Mouse (Mus musculus) brain, embryonic 18.5 days (tissue): Measurements from ENCODE around the gene Hoxa3.

Source experiments
- DNase-seq: peaks from one replicate; pipeline ENCODE4 v3.0.0-alpha.2; 2012; ENCODE audit warnings: low read depth, low spot score

Gene Hoxa3

GRCm38 (mm10) chr6:52183311-52184080 is 29.6 kb downstream of the Hoxa3 start:
- DNase-seq = no peak

- no peak for DNase-seq
These were observed 30.3 kb downstream of the Hoxa3 start for GRCm38 (mm10) chr6:52182793-52183192.

DNA sequence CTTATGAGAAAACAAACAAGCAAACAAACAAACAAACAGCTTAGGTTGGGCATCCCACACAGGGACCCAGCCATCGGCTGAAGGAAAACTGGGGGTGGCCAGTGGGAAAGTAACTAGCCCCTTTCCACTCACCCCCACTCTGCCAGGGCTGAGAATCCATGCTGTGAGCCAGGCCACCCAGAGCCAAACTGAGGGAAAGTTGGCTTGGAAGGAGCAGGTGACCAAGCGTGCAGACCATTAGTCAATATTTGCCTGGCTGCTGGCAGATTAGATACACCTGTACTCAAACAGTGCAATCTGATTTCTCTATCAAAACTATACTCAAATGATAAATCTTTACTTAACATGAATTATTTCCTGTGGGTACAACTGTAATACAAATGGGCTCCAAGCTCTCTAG is 31.1 kb downstream of the Hoxa3 start:
- no peak for DNase-seq

DNA sequence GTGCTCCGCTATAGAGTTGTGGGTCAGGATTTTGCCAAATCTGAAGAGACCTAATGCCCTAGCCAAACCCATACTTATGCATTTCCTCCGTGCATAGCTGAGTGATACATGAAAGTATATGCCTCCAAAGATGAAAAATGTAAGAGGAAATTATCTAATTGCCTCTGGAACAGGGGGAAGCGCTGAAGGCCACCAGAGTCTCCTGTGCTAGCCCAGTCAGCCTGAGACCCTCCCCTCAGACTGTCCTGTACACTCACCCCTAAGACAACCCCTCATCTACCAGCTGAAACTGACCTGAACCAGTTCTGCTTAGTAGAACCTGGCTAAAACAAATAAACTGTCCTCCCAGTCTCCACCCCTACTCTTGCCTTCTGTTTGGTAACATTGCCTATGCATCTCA is 32.4 kb downstream of the Hoxa3 start:
- no peak for DNase-seq

DNA sequence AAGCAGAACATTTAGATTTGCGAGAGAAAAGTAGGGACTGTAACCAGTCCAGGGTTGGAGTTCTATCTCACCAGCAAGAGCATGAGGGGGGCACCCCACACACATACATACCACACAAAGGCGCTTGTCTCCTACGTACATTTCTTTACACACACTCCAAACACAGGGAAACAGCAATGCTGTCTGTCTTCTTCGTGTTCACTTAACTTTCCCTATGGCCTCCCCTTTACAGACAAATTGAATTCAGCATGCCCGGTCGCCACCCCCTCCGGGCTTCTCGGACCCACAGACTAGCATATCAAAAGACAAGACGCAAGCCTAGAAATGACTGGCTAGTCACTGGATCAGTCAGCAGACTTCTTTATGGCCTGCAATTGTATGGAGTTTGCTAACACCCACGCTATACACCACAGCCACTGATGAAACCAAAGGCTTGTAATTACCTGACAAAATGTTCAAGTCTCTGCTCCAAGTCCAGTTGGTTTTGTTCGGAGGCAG is 32.9 kb downstream of the Hoxa3 start:
- no peak for DNase-seq

GRCm38 (mm10) chr6:52179690-52180089 is 33.4 kb downstream of the Hoxa3 start:
- no peak for DNase-seq

DNA sequence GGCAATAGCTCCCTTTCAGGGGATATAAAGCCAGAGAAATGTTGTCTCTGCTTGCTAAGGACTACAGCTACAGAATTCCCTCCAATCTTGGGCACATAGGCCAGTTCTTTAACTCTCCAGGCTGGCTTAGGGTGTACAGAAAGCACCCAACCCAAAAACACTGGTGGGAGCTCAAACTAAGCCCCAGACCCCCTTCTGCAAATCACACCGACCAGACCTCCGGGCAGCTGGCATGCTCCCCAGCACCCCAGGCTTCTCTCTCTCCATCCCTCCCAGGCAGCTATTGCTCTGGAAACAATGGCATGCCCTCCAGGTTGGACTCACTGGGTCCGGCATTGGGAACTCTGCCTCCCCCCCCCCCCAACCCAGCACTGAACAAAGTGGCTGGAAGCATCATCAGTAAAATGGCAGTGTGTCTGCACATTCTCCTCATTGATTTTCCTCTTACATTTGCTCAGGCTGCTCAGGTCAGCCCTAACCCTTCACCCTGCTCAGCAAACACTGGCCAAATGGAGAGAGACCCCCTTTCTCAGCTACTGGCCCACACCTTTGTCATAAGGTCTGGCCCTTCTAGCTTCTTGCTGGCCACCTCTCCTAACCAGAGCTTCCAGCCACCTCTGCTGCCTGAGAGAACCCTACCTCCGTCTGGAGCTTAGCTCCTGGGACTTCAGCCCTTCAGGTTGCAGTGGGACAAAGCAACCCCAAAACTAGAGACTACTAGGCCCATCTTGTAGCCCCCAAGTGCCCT is 34.0 kb downstream of the Hoxa3 start:
- DNase-seq = no peak

- DNase-seq = no peak
These were observed 35.3 kb downstream of the Hoxa3 start for GRCm38 (mm10) chr6:52177806-52178205.

- no peak for DNase-seq
These were observed 35.9 kb downstream of the Hoxa3 start, which contains the start of gene 5730596B20Rik for GRCm38 (mm10) chr6:52177061-52177735. Gene 5730596B20Rik, plus strand, starts transcription at chr6:52177498.

DNA sequence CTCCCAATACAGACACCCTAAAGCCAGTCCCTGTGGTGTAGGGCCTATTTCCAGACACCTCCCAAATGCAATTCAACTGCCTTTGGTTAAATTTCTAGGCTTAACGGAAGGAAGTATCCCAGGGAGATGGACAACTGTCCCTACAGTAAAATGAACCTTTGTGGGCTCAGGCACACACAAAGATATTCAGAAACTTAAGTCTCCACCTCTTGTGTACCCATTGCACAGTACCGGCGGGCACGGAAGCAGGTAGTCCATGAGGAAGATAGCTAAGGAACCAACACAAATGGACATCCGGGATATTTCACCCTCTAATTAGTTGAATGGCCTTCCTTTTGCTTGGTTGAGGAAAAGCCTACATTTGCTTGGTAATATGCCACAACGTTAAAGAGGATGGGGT is 36.7 kb downstream of the Hoxa3 start:
- DNase-seq = no peak

GRCm38 (mm10) chr6:52175864-52176263 is 37.3 kb downstream of the Hoxa3 start:
- DNase-seq = no peak

DNA sequence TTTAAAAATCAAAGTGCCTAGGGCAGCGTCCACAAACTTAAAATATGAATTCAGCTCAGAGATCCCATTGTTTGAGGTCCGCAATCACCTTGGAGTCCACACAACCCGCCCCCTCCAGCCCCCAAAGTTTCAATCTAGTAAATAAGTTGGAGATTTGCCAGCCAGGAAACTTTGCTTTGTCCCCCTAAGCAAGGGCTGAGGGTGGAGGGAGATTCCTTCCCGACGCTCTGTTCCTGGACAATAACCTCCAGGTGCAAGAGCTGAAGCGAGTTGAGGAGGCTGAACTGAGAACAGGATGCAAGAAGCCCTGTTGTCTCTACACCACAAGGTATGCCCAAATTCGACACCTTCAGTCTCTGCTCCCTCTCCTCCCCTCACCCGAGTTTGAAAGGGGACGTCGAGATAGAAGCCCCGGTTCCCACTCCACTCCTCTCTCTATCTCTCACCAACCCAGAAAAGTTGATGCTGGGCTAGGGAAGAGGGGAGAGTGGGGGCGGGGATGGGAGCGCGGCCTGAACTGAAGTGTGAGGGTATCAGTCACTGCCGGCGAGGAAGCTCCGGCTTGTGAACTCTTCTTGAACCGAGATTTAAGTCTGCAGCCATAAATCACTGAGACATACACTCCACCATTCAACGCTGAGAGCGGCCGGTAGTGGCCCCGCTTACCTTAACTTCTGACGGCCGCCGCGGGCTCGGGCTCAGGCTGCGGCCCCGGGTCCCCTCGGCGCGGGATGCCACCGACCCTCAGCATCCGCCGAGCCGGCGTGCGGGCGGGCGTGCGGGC is 38.0 kb downstream of the Hoxa3 start:
- no peak for DNase-seq

- no peak for DNase-seq
These were observed 39.5 kb downstream of the Hoxa3 start for GRCm38 (mm10) chr6:52173648-52174047.

DNA sequence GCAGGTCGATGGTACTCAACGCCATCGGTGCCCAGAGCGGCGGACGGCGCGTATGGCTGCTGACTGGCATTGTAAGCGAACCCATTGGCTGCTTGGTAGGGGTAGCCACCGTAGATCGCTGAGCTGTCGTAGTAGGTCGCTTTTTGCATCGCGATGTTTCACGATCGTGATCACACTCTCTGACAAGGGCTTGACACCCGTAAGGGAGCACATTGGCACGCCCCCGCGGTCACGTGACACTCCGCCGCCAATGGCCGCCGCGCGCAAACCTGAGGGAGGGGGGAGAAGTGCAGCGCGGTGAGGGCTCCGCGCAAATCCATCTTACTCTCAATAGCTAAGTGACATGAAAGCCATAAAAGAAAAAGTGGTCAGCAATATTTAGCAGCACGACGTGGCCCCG is 40.6 kb downstream of the Hoxa3 start:
- DNase-seq = no peak

DNA sequence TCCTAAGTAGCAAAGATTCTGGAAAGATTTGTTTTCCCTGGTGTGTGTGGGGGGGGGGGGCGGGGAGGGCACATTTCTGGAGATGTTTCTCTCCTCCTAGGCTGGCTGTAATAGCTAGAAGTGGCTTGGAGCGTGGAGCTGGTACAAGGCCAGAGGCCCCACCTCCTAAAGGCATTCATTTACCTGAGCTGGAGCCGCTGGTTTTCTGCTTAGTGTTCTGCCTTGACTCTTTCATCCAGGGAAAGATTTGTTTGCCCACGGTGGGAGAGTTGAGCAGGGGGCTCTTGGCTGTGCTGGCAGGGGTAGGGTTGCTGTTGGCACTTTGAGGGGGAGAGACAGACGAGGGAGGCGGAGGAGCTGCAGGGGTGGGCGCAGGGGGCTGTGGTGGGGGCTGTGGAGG is 41.2 kb downstream of the Hoxa3 start:
- no peak for DNase-seq

- DNase-seq = no peak
These were observed 41.8 kb downstream of the Hoxa3 start for GRCm38 (mm10) chr6:52171331-52171730.

DNA sequence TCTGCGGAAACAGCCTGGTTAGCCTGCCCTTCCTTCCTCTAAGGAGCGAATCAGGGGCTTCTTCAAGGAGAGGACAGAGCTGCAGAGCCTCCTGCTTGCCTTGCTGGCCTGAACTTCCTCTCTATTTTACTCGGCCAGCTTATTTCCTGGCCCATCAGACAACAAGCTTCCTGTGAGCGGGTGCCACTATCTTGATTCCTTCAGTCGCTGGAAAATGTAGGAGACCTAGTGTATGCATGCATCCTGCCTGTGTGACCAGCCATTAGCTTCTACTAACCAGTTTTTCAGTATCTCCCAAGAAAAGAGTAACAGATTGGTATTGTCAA is 42.3 kb downstream of the Hoxa3 start:
- no peak for DNase-seq

GRCm38 (mm10) chr6:52170166-52170897 is 42.8 kb downstream of the Hoxa3 start:
- DNase-seq = no peak

GRCm38 (mm10) chr6:52169499-52170165 is 43.5 kb downstream of the Hoxa3 start:
- DNase-seq = no peak
